Mouse (Mus musculus): ENCODE measurements at regions not wholly inside any gene's neighbourhood (a gene's known extent, or its start where the extent isn't known, plus 50 kb on each side); places are given as distances from the start of the nearest gene placed in this dataset.
A peak's percentile ranks its signal among the peaks of the same experiment; 100 is the strongest.

GRCm38 (mm10) chr2:79062196-79062636 is 193.0 kb upstream of the Itga4 start:
- H3K9me3 ChIP-seq = no peaks in the 10 kb centered on the region
- H3K27ac ChIP-seq = no peak overlapping the region
- no peak overlapping the region for H3K9ac ChIP-seq
- no peaks in the 10 kb centered on the region for H3K27me3 ChIP-seq
- H3K4me1 ChIP-seq = peaks cover 12% of the 10 kb centered on the region; the same call in 1 of the 2 replicates
- 82% methylated on average over 6 of the region's 6 CpGs for WGBS
- no peak for ATAC-seq (ENCODE audit: low FRiP score)
- no peak overlapping the region for H3K4me2 ChIP-seq
- H3K36me3 ChIP-seq (replicated peaks) = no peaks in the 10 kb centered on the region
- H3K4me3 ChIP-seq (replicated peaks) = no peak overlapping the region

GRCm38 (mm10) chr2:79063641-79064040 is 191.6 kb upstream of the Itga4 start:
- no peaks in the 10 kb centered on the region for H3K9me3 ChIP-seq
- H3K36me3 ChIP-seq (replicated peaks) = no peaks in the 10 kb centered on the region
- H3K27ac ChIP-seq = no peak overlapping the region
- 92% methylated on average over 2 of the region's 2 CpGs for WGBS
- H3K4me2 ChIP-seq = no peak overlapping the region
- H3K4me1 ChIP-seq = peaks cover 12% of the 10 kb centered on the region; the same call in 1 of the 2 replicates
- H3K4me3 ChIP-seq (replicated peaks) = no peak overlapping the region
- no peaks in the 10 kb centered on the region for H3K27me3 ChIP-seq
- no peak for ATAC-seq (ENCODE audit: low FRiP score)
- H3K9ac ChIP-seq = no peak overlapping the region

GRCm38 (mm10) chr2:79065321-79065720 is 189.9 kb upstream of the Itga4 start:
- Histone ChIP-seq H3K27me3 (no peaks in the 10 kb centered on the region), H3K36me3 (replicated peaks) (no peaks in the 10 kb centered on the region), H3K27ac (no peak overlapping the region), H3K4me3 (replicated peaks) (no peak overlapping the region), H3K4me2 (no peak overlapping the region), H3K9me3 (no peaks in the 10 kb centered on the region), H3K4me1 (no peaks in the 10 kb centered on the region), H3K9ac (no peak overlapping the region)
- no peak for ATAC-seq (ENCODE audit: low FRiP score)
- WGBS = 94% methylated on average over 1 of the region's 1 CpGs

DNA sequence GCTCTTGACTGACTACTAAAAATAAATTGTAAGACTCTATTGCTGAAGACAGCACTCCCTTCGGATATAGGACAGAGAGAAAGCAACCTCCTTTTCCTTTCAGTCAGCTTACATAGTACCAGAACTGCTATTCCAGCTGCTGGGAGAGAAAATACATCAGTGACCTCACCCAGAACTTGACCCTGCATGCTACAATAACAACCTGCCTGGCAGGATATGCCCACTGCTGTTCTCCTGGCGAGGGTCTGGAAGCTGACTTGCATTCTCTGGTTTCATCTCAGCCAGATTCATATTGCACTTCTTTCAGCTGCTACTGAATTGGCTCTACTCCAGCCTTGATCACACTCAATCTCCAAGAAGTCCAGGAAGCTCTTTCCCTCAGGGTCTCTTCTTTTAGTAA is 179.1 kb upstream of the Itga4 start:
- no peak overlapping the region for H3K9ac ChIP-seq
- no peak overlapping the region for H3K4me2 ChIP-seq
- ATAC-seq (ENCODE audit: low FRiP score) = no peak
- no peak overlapping the region for H3K27ac ChIP-seq
- no peaks in the 10 kb centered on the region for H3K9me3 ChIP-seq
- no peaks in the 10 kb centered on the region for H3K27me3 ChIP-seq
- no peaks in the 10 kb centered on the region for H3K4me1 ChIP-seq
- 74% methylated on average over 2 of the region's 2 CpGs for WGBS
- no peaks in the 10 kb centered on the region for H3K36me3 ChIP-seq (replicated peaks)
- H3K4me3 ChIP-seq (replicated peaks) = no peak overlapping the region

DNA sequence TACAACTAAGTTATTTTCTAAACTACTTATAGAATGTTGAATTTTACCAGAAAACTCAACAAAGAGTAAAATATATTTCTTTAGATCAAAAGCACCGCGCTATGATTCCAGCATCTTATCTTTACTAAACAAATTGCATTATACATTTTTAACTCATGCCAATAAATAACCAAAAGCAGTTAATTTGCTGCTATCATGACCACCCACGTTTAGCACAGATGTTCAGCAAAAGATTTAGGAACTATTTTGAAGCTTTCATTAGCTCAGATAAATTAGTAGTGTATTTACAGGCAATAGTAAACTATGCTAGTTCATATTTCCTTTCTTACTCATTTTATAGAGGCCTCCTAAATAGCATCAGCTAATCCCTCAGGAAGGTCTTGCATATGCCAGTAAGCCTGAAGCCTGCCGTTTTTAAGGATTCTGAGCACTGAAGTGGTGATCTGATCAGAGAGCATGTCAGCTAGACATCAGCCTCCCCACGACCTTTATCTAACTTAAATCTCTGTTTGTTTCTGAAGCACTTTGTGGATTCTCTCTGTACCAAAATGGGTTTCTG is 176.3 kb upstream of the Itga4 start:
- Histone ChIP-seq H3K27ac (no peak overlapping the region), H3K27me3 (no peaks in the 10 kb centered on the region), H3K9ac (no peak overlapping the region), H3K36me3 (replicated peaks) (no peaks in the 10 kb centered on the region), H3K4me1 (no peaks in the 10 kb centered on the region), H3K9me3 (no peaks in the 10 kb centered on the region), H3K4me3 (replicated peaks) (no peak overlapping the region), H3K4me2 (no peak overlapping the region)
- WGBS = 78% methylated on average over 5 of the region's 5 CpGs
- no peak for ATAC-seq (ENCODE audit: low FRiP score)

DNA sequence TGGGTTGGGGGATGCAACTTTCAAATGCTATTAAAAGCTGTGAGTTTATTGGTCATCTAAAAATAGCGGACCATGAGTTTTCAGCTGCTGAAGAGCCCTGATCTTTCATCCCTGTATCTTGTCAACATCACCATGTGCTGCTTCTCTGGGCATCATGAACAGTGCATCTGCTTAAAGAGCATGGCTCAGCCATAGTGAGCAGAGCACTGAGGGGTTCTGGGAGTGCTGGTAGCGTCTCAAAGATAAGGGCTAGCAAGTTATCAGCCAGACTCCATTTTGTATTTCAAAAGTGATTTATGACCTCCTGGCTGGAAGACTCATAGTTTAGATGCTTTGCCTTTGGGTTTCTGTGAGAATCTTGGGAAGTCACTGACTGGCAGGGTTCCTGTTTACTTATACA is 173.5 kb upstream of the Itga4 start:
- Histone ChIP-seq H3K27ac (no peak overlapping the region), H3K4me3 (replicated peaks) (no peak overlapping the region), H3K27me3 (no peaks in the 10 kb centered on the region), H3K36me3 (replicated peaks) (no peaks in the 10 kb centered on the region), H3K9ac (no peak overlapping the region), H3K9me3 (no peaks in the 10 kb centered on the region), H3K4me2 (no peak overlapping the region), H3K4me1 (no peaks in the 10 kb centered on the region)
- ATAC-seq (ENCODE audit: low FRiP score) = no peak
- 95% methylated on average over 2 of the region's 2 CpGs for WGBS

GRCm38 (mm10) chr2:79086280-79086679 is 168.9 kb upstream of the Itga4 start:
- no peaks in the 10 kb centered on the region for H3K27me3 ChIP-seq
- no peaks in the 10 kb centered on the region for H3K36me3 ChIP-seq (replicated peaks)
- ATAC-seq (ENCODE audit: low FRiP score) = no peak
- no peak overlapping the region for H3K9ac ChIP-seq
- no peak overlapping the region for H3K4me3 ChIP-seq (replicated peaks)
- H3K27ac ChIP-seq = no peak overlapping the region
- WGBS = 94% methylated on average over 4 of the region's 4 CpGs
- H3K4me1 ChIP-seq = no peaks in the 10 kb centered on the region
- no peaks in the 10 kb centered on the region for H3K9me3 ChIP-seq
- no peak overlapping the region for H3K4me2 ChIP-seq

DNA sequence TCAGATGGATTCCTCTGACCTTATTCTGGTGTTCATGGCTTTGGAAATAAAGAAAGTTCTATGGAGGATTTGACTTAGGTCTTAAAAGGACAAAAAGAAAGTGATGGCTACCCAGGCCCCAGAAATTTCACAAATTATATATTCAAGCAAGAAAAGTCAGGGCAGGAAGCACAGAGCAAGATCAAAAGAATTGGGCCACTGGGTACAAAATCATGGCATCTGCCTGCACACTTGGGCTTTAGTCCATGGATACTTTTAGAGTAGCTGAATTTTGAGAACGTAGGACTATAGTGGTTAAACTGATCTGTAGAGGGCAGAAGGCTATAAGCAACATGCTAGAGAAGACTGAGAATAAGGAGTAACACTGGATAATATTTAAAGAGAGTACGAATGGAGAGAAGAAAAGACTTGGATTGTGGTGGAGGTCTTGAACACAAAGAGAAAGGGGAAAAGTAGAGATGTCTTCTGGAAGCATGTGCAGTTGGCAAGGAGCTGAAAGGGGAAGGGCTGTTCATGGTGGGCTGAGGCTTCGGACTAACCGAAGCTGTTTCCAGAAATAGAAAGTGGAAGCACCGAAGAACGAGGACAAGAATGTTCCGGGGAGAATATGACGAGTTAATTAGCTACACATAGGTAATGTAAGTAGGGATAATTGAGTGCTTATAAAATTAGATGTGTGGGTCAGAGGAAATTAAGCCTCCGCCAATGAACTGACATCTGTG is 168.2 kb upstream of the Itga4 start:
- H3K9me3 ChIP-seq = no peaks in the 10 kb centered on the region
- ATAC-seq (ENCODE audit: low FRiP score) = no peak
- WGBS = 72% methylated on average over 9 of the region's 9 CpGs
- no peak overlapping the region for H3K4me2 ChIP-seq
- no peaks in the 10 kb centered on the region for H3K27me3 ChIP-seq
- no peaks in the 10 kb centered on the region for H3K36me3 ChIP-seq (replicated peaks)
- no peak overlapping the region for H3K27ac ChIP-seq
- H3K9ac ChIP-seq = no peak overlapping the region
- H3K4me3 ChIP-seq (replicated peaks) = no peak overlapping the region
- no peaks in the 10 kb centered on the region for H3K4me1 ChIP-seq

- no peak overlapping the region for H3K4me2 ChIP-seq
- no peaks in the 10 kb centered on the region for H3K9me3 ChIP-seq
- H3K9ac ChIP-seq = no peak overlapping the region
- 82% methylated on average over 9 of the region's 9 CpGs for WGBS
- H3K27me3 ChIP-seq = no peaks in the 10 kb centered on the region
- ATAC-seq (ENCODE audit: low FRiP score) = 0 out of 2 replicates have a peak, but pooled peaks have one; percentile 39
- no peaks in the 10 kb centered on the region for H3K4me1 ChIP-seq
- no peak overlapping the region for H3K4me3 ChIP-seq (replicated peaks)
- H3K27ac ChIP-seq = no peak overlapping the region
- no peaks in the 10 kb centered on the region for H3K36me3 ChIP-seq (replicated peaks)
Measured at GRCm38 (mm10) chr2:79087600-79088205, 167.5 kb upstream of the Itga4 start.

DNA sequence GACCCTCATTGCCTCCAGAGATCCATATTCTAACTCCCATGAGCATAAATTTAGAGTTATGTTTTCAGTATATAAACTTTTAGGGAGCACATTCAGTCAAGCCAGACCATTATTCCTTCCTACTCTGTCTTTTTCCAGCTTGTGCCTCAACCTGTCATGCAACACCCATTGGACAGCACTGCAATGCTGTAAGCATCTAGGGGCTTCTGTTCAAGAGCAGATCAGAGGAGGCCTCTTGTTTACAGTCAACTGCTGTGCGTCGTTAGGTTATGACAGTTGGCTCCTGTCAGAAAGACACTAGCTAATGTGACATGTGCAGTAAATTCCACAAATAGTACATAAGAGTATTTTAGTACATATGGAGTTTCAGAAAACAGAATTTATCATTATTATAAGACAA is 165.0 kb upstream of the Itga4 start:
- Histone ChIP-seq H3K9me3 (no peaks in the 10 kb centered on the region), H3K4me2 (no peak overlapping the region), H3K27me3 (no peaks in the 10 kb centered on the region), H3K9ac (no peak overlapping the region), H3K4me3 (replicated peaks) (no peak overlapping the region), H3K27ac (no peak overlapping the region), H3K36me3 (replicated peaks) (no peaks in the 10 kb centered on the region), H3K4me1 (no peaks in the 10 kb centered on the region)
- ATAC-seq (ENCODE audit: low FRiP score) = no peak
- WGBS = 97% methylated on average over 2 of the region's 2 CpGs

GRCm38 (mm10) chr2:79094298-79094697 is 160.9 kb upstream of the Itga4 start:
- no peak overlapping the region for H3K4me3 ChIP-seq (replicated peaks)
- no peaks in the 10 kb centered on the region for H3K4me1 ChIP-seq
- H3K27ac ChIP-seq = no peak overlapping the region
- H3K27me3 ChIP-seq = no peaks in the 10 kb centered on the region
- H3K4me2 ChIP-seq = no peak overlapping the region
- H3K9me3 ChIP-seq = no peaks in the 10 kb centered on the region
- 8% methylated on average over 1 of the region's 1 CpGs for WGBS
- H3K9ac ChIP-seq = no peak overlapping the region
- no peaks in the 10 kb centered on the region for H3K36me3 ChIP-seq (replicated peaks)
- no peak for ATAC-seq (ENCODE audit: low FRiP score)

GRCm38 (mm10) chr2:79096532-79097251 is 158.5 kb upstream of the Itga4 start:
- Histone ChIP-seq H3K4me3 (replicated peaks) (no peak overlapping the region), H3K27ac (no peak overlapping the region), H3K4me1 (no peaks in the 10 kb centered on the region), H3K9ac (no peak overlapping the region), H3K27me3 (no peaks in the 10 kb centered on the region), H3K36me3 (replicated peaks) (no peaks in the 10 kb centered on the region), H3K9me3 (no peaks in the 10 kb centered on the region), H3K4me2 (no peak overlapping the region)
- 93% methylated on average over 3 of the region's 3 CpGs for WGBS
- ATAC-seq (ENCODE audit: low FRiP score) = no peak

Measured in forebrain, embryonic 12.5 days (tissue).